Mouse (Mus musculus) small intestine, adult 2 months (tissue): ENCODE data around the gene Psd4.

Experiments used
- CTCF ChIP-seq: fragments of 200-500 bp; IDR thresholded peaks from 2 replicates; pipeline ENCODE4 v1.5.1; 2012; ENCODE audit warnings: low read depth, mild to moderate bottlenecking, control low read depth, inconsistent platforms, low read length, moderate library complexity, mixed read lengths; ENCODE audit not compliant: insufficient replicate concordance, insufficient read length; ENCODE audit errors: extremely low read depth
- POLR2A ChIP-seq: fragments of 200-500 bp; IDR thresholded peaks from 2 replicates; pipeline ENCODE4 v1.6.1; 2012; ENCODE audit warnings: low read depth, mild to moderate bottlenecking, control low read depth, inconsistent platforms, low read length, moderate library complexity

DNA sequence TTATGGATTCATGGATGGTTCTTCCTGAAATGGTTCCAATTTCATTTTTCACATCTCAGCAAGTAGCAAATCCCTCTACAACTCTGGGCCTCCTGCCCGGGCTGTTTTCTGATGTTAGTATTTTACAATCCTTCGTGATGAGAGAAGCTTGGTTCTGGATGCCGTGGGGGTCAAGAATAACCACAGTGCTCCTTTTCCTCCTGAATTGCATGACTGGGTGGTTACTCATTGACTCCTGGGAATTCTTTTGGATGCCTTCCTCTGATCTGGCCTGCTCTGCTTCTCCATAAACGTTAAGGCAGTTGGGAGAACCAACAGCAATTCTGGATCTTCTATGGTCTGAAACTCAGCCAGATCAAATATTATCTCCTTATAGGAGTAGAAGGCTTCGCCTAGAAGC, 85.8 kb downstream of the Psd4 start:
- TF ChIP-seq POLR2A: no peak
- TF ChIP-seq CTCF: no peak
